Mouse (Mus musculus): Measurements from ENCODE around the gene Tmem110.

- TF ChIP-seq CTCF (IDR thresholded peaks at IDR 0.05; ENCODE audit: extremely low read depth, insufficient read depth, low read length) (no peak), POLR2A (IDR thresholded peaks at IDR 0.05; ENCODE audit: extremely low read depth, insufficient read depth, low read length) (no peak)
Measured at GRCm38 (mm10) chr14:30904307-30904706, 78.9 kb downstream of the Tmem110 start.
